Mouse (Mus musculus) layer of hippocampus, postnatal 10 days (tissue): ENCODE results near the gene Herc4. TPM values are rescaled to one million over a fixed set of nuclear protein-coding genes. Genes with fewer than 3 reads are reported as not detected.

Experiments
- DNase-seq, 2 experiments: peaks; one replicate each; pipeline ENCODE4 v3.0.0; 2021; ENCODE audit warnings: low spot score in 2 of 2
- long read RNA-seq: library from polyadenylated mRNA; stranded (forward); transcript quantifications from one replicate; pipeline ENCODE4 v2.0.0, GENCODE M21; 2023
- total RNA-seq, 2 experiments: library from RNA; stranded (reverse); gene quantifications; 2 replicates each; pipeline ENCODE4 v1.2.3; 2021

Gene Herc4
- 10 to 100 TPM; 38.1 to 40.2 TPM for total RNA-seq
- long read RNA-seq, partial matches to known transcripts = 2 of 10 reads
- long read RNA-seq, other reads (novel, unspliced or antisense) = 4 of 10 reads

GRCm38 (mm10) chr10:63243493-63244054, at the start of gene Herc4:
Gene Herc4 (plus strand): TSS chr10:63243810.
- peak; percentile 96 to 98 for DNase-seq

GRCm38 (mm10) chr10:63199008-63199407, 44.6 kb upstream of the Herc4 start:
- no peak for DNase-seq

- no peak for DNase-seq
Measured at GRCm38 (mm10) chr10:63201534-63201933, 42.1 kb upstream of the Herc4 start.

- no peak for DNase-seq
Measured at GRCm38 (mm10) chr10:63203002-63203401, 40.6 kb upstream of the Herc4 start.

- DNase-seq = no peak
Measured at GRCm38 (mm10) chr10:63203728-63204127, 39.9 kb upstream of the Herc4 start, which contains the start of gene Mypn. Gene Mypn (minus strand): TSS chr10:63203952.

GRCm38 (mm10) chr10:63208871-63209270, 34.7 kb upstream of the Herc4 start:
- DNase-seq = no peak

- no peak for DNase-seq
Measured at GRCm38 (mm10) chr10:63221081-63221783, 22.4 kb upstream of the Herc4 start.

GRCm38 (mm10) chr10:63224341-63224740, 19.3 kb upstream of the Herc4 start:
- DNase-seq = no peak

GRCm38 (mm10) chr10:63230266-63230665, 13.3 kb upstream of the Herc4 start:
- DNase-seq = no peak

GRCm38 (mm10) chr10:63230854-63231253, 12.8 kb upstream of the Herc4 start:
- DNase-seq = no peak

GRCm38 (mm10) chr10:63231630-63232029, 12.0 kb upstream of the Herc4 start:
- no peak for DNase-seq

GRCm38 (mm10) chr10:63234133-63234532, 9.5 kb upstream of the Herc4 start:
- DNase-seq = no peak

GRCm38 (mm10) chr10:63235889-63236288, 7.7 kb upstream of the Herc4 start:
- DNase-seq = no peak

- DNase-seq = no peak
Measured at GRCm38 (mm10) chr10:63236663-63237062, 6.9 kb upstream of the Herc4 start.

- DNase-seq = no peak
Measured at GRCm38 (mm10) chr10:63237206-63237605, 6.4 kb upstream of the Herc4 start.

GRCm38 (mm10) chr10:63238090-63238489, 5.5 kb upstream of the Herc4 start:
- DNase-seq = no peak

GRCm38 (mm10) chr10:63239848-63240247, 3.8 kb upstream of the Herc4 start:
- no peak for DNase-seq

- DNase-seq = no peak
Measured at GRCm38 (mm10) chr10:63240868-63241271, 2.7 kb upstream of the Herc4 start.

- DNase-seq = no peak
Measured at GRCm38 (mm10) chr10:63242798-63243435, 693 bp upstream of the Herc4 start.

- DNase-seq = no peak
Measured at GRCm38 (mm10) chr10:63244055-63244671, 553 bp downstream of the Herc4 start.

GRCm38 (mm10) chr10:63244746-63245145, 1.1 kb downstream of the Herc4 start:
- DNase-seq = peak; percentile 19 to 38

GRCm38 (mm10) chr10:63245846-63246245, 2.2 kb downstream of the Herc4 start:
- DNase-seq = no peak
